Mouse (Mus musculus) urinary bladder, postnatal 0 days (tissue): ENCODE measurements around the gene 2810021J22Rik. TPM values are rescaled to one million over a fixed set of nuclear protein-coding genes. Genes with fewer than 3 reads are reported as not detected.

ENCODE experiments used
- polyA plus RNA-seq: library from polyadenylated mRNA; unstranded; fragments of >200 nt; fragmentation: Nextera tagmentation; extraction: Ambion mirVana; gene quantifications from 2 replicates; pipeline ENCODE4 v1.2.1, GENCODE M21; 2015

The 2810021J22Rik gene
- 3.1 and 3.9 TPM in 2 replicates for polyA plus RNA-seq

DNA sequence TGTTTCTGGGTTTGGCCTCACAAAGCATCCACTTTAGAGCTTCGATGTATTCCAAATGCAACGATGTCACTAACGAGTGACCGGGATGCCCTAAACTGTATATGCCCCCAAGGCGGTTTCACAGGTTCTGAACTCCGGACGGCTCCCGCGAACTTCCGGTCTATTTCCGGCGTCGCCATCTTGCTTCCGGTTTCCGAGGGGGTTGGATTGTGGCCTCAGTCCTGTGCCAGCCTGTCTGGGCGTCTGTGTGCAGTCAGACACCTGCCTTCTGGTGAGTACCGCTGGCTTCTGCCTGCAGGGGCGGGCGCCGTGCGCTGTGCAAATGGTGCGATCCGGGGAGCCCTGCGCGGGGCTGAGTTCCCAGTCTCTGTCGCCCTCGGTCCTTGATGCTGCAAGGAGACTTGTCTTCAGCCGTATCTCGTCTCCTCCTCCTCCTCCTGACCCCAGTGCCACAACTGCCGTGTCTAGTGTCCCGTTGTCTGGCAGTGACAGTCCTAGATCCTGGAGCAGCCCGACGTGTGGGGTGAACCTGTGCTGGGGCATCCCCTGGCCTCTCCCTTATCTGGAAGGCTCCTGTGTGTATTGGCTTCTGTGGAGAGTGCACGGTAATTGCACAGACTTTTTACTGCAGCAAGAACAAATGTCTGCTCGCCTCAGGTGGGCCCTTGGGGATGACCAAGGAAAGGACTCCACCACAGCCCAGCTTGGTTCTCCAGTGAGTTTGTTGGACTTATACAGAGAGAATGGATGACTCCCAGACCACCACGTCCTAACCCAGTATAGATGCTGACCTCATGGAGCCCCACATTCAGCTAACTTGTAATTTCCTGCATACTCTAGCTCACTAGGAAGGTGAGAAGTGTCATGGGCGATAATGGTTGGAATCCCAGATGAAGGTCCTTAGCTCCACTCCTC is at the start of gene 2810021J22Rik:
2810021J22Rik (plus strand) TSS at position 178 of the 915 bp plus-strand sequence.

DNA sequence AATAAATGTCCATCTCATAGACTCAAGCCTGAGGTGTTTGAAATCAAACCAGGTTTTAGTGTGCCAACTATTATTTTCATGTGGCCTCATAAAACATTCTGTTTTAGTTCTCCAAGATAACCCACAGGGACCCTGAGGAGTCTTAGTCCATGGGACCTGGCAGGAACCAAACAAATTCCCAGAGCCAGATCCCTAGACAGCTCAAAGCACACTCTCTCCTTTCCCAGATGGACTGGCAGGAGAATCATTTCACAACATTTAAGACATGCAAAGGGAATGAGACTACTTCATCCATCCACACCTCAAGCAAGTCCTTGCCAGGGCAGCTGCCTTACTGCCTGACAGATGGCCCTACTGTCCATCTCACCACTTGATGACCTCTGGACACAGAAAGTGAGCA is 38.1 kb upstream of the 2810021J22Rik start, which contains the start of gene Olfr312:
Olfr312 (plus strand) TSS at position 301 of the 400 bp plus-strand sequence.

DNA sequence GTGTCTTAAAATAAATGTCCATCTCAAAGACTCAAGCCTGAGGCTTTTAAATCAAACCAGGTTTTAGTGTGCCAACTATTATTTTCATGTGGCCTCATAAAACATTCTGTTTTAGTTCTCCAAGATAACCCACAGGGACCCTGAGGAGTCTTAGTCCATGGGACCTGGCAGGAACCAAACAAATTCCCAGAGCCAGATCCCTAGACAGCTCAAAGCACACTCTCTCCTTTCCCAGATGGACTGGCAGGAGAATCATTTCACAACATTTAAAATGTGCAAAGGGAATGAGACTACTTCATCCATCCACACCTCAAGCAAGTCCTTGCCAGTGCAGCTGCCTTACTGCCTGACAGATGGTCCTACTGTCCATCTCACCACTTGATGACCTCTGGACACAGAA is 28.1 kb upstream of the 2810021J22Rik start, which contains the start of gene Olfr311:
Olfr311 (plus strand) TSS at position 301 of the 400 bp plus-strand sequence.

GRCm38 (mm10) chr11:58846919-58847461 is 20.0 kb upstream of the 2810021J22Rik start, which contains the start of gene Gm12258:
Gene Gm12258 (plus strand): TSS chr11:58847158.

GRCm38 (mm10) chr11:58903511-58904409 is 36.7 kb downstream of the 2810021J22Rik start, which contains the start of gene Zfp39:
Gene Zfp39 (minus strand): TSS chr11:58904225.

GRCm38 (mm10) chr11:58917745-58918366 is 50.8 kb downstream of the 2810021J22Rik start, which contains the start of gene Btnl10:
Gene Btnl10 (plus strand): TSS chr11:58917908.

Other genes starting within 250 kb of the 2810021J22Rik start
- not detected in 2 replicates for gene Olfr323, start 236.7 kb upstream of the 2810021J22Rik start, polyA plus RNA-seq
- gene Trim58, start 226.8 kb upstream of the 2810021J22Rik start, polyA plus RNA-seq: not detected in 2 replicates
- not detected in 2 replicates for gene Olfr322, start 208.4 kb upstream of the 2810021J22Rik start, polyA plus RNA-seq
- gene Olfr320, start 186.1 kb upstream of the 2810021J22Rik start, polyA plus RNA-seq: not detected in 2 replicates
- not detected in 2 replicates for gene Olfr319, start 168.1 kb upstream of the 2810021J22Rik start, polyA plus RNA-seq
- gene Olfr318, start 143.2 kb upstream of the 2810021J22Rik start, polyA plus RNA-seq: not detected in 2 replicates
- gene Olfr317, start 128.0 kb upstream of the 2810021J22Rik start, polyA plus RNA-seq: not detected in 2 replicates
- gene Olfr316, start 114.5 kb upstream of the 2810021J22Rik start, polyA plus RNA-seq: not detected in 2 replicates
- not detected in 2 replicates for gene Olfr315, start 94.0 kb upstream of the 2810021J22Rik start, polyA plus RNA-seq
- not detected in 2 replicates for gene Olfr314, start 84.3 kb upstream of the 2810021J22Rik start, polyA plus RNA-seq
- 8.1 and 9.6 TPM in 2 replicates for gene Fam183b, start 65.3 kb upstream of the 2810021J22Rik start, polyA plus RNA-seq
- gene Olfr313, start 52.2 kb upstream of the 2810021J22Rik start, polyA plus RNA-seq: not detected in 2 replicates
- gene Olfr312, start 38.0 kb upstream of the 2810021J22Rik start, polyA plus RNA-seq: not detected in 2 replicates
- gene Olfr311, start 28.0 kb upstream of the 2810021J22Rik start, polyA plus RNA-seq: not detected in 2 replicates
- gene Gm12258, start 20.1 kb upstream of the 2810021J22Rik start, polyA plus RNA-seq: 2.1 and 2.5 TPM in 2 replicates
- 2.1 and 2.6 TPM in 2 replicates for gene Zfp39, start 37.0 kb downstream of the 2810021J22Rik start, polyA plus RNA-seq
- gene Btnl10, start 50.7 kb downstream of the 2810021J22Rik start, polyA plus RNA-seq: 0.16 TPM in 1 of 2 replicates, not detected in the other
- gene Rnf187, start 71.7 kb downstream of the 2810021J22Rik start, polyA plus RNA-seq: 137 and 141 TPM in 2 replicates
- gene Hist3h2ba, start 81.7 kb downstream of the 2810021J22Rik start, polyA plus RNA-seq: 2.0 and 2.6 TPM in 2 replicates
- 13.9 and 14.8 TPM in 2 replicates for gene Hist3h2a, start 87.5 kb downstream of the 2810021J22Rik start, polyA plus RNA-seq
- gene Trim17, start 87.5 kb downstream of the 2810021J22Rik start, polyA plus RNA-seq: 0.18 TPM in 1 of 2 replicates, not detected in the other
- gene Trim11, start 110.9 kb downstream of the 2810021J22Rik start, polyA plus RNA-seq: 12.4 and 13.0 TPM in 2 replicates